Mouse (Mus musculus) B cell, adult 67 days (primary cell): ENCODE data around the gene Fam53a. TPM values are rescaled to one million over a fixed set of nuclear protein-coding genes. Genes with fewer than 3 reads are reported as not detected.

Experiments
- total RNA-seq, 2 experiments: library from RNA; stranded (reverse); gene quantifications; 4 replicates each; pipeline ENCODE4 v1.2.4; 2023

Fam53a gene
- total RNA-seq = 10 to 100 TPM; 29.5 to 44.6 TPM

GRCm38 (mm10) chr5:33629301-33629987, at the start of gene Fam53a, which contains the start of gene Gm9903:
Fam53a (minus strand) TSS chr5:33629635.
Gm9903 (plus strand) TSS chr5:33629925.

GRCm38 (mm10) chr5:33657787-33658663, 28.6 kb upstream of the Fam53a start, which contains the start of the genes Tacc3 and Tmem129:
Tacc3 (plus strand) TSS chr5:33658128.
Tmem129 (minus strand) TSS chr5:33658416.

GRCm38 (mm10) chr5:33651921-33652782, 22.7 kb upstream of the Fam53a start, which contains the start of gene Slbp:
Slbp (minus strand) TSS chr5:33652574.

Other genes with a start within 250 kb of the Fam53a start
- not detected for gene Nkx1-1, start 195.7 kb downstream of the Fam53a start, total RNA-seq
- gene Gm9903, start 290 bp upstream of the Fam53a start, total RNA-seq = 1 to 10 TPM; 1.4 to 1.9 TPM
- gene Slbp, start 22.9 kb upstream of the Fam53a start, total RNA-seq = 100 to 1,000 TPM in 1 of 2 experiments, 10 to 100 TPM in 1; 99.8 to 104 TPM
- gene Tacc3, start 28.5 kb upstream of the Fam53a start, total RNA-seq = 10 to 100 TPM; 12.1 to 15.6 TPM
- 10 to 100 TPM; 13.9 to 16.2 TPM for gene Tmem129, start 28.8 kb upstream of the Fam53a start, total RNA-seq
- not detected for gene Fgfr3, start 92.0 kb upstream of the Fam53a start, total RNA-seq
- 10 to 100 TPM; 71.4 to 71.6 TPM for gene Letm1, start 153.2 kb upstream of the Fam53a start, total RNA-seq
- 10 to 100 TPM; 38.7 to 41.9 TPM for gene Nsd2, start 191.1 kb upstream of the Fam53a start, total RNA-seq